Mouse (Mus musculus): ENCODE results near the gene Rps19bp1. TPM values are rescaled to one million over a fixed set of nuclear protein-coding genes. Genes with fewer than 3 reads are reported as not detected.
A peak's percentile ranks its signal among the peaks of the same experiment; 100 is the strongest.

The Rps19bp1 gene
- polyA plus RNA-seq, 1 experiment from 2014 or later: 67.3 TPM

DNA sequence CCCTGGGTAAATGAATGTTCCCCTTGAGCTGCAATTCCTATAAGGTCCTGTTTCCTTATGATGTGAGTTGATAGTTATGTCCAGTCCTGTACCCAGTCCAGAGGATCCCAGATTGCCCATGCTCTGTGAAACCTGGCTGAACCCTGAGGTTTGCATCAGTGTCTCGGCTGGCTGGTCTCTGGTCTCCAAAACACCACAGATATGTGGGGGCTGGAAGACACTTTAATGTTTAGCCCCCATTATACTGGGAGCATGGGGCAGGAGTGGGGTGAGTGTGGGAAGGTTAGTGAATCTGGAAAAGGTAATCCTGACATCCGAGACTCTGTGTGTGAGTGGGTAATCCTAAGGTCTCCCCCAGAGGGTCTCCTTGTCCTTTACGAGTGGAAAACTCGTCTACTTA, 31.1 kb downstream of the Rps19bp1 start:
- no peak overlapping the region for H3K9ac ChIP-seq
- peak overlapping the region; percentile 93; the same call in 1 of the 2 replicates for H3K4me3 ChIP-seq
- peaks cover 26% of the 10 kb centered on the region for H3K36me3 ChIP-seq
- H3K9me3 ChIP-seq: no peaks in the 10 kb centered on the region
- H3K4me1 ChIP-seq: peaks cover 18% of the 10 kb centered on the region
- WGBS: 49% methylated on average over 4 of the region's 4 CpGs
- no peaks in the 10 kb centered on the region for H3K27me3 ChIP-seq
- peak overlapping the region; percentile 76; the same call in 1 of the 2 replicates for H3K4me2 ChIP-seq
- peak overlapping the region; percentile 85 for H3K27ac ChIP-seq
- no peak for ATAC-seq (ENCODE audit: insufficient number of reproducible peaks, insufficient read depth, low FRiP score, low TSS enrichment, low read depth)

DNA sequence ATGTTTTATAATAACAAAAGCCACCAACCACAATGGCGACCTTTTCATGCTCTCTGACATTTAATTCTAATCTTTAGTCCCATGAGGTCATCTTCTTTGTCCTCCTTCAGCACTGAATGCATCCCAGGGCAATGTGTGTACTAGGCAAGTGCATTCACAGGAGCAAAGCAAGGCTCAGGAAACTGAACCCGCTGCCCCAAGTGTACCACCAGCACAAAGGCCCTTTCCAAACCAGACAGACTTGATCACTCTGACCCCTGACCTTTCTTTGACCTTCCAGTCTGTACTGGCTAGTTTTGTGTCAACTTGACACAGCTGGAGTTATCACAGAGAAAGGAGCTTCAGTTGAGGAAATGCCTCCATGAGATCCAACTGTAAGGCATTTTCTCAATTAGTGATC, 31.8 kb downstream of the Rps19bp1 start:
- 47% methylated on average over 2 of the region's 2 CpGs for WGBS
- peaks cover 21% of the 10 kb centered on the region for H3K36me3 ChIP-seq
- no peak overlapping the region for H3K4me3 ChIP-seq
- no peaks in the 10 kb centered on the region for H3K27me3 ChIP-seq
- no peak overlapping the region for H3K4me2 ChIP-seq
- ATAC-seq (ENCODE audit: insufficient number of reproducible peaks, insufficient read depth, low FRiP score, low TSS enrichment, low read depth): no peak
- H3K9ac ChIP-seq: no peak overlapping the region
- H3K9me3 ChIP-seq: no peaks in the 10 kb centered on the region
- H3K27ac ChIP-seq: no peak overlapping the region
- peaks cover 18% of the 10 kb centered on the region for H3K4me1 ChIP-seq

DNA sequence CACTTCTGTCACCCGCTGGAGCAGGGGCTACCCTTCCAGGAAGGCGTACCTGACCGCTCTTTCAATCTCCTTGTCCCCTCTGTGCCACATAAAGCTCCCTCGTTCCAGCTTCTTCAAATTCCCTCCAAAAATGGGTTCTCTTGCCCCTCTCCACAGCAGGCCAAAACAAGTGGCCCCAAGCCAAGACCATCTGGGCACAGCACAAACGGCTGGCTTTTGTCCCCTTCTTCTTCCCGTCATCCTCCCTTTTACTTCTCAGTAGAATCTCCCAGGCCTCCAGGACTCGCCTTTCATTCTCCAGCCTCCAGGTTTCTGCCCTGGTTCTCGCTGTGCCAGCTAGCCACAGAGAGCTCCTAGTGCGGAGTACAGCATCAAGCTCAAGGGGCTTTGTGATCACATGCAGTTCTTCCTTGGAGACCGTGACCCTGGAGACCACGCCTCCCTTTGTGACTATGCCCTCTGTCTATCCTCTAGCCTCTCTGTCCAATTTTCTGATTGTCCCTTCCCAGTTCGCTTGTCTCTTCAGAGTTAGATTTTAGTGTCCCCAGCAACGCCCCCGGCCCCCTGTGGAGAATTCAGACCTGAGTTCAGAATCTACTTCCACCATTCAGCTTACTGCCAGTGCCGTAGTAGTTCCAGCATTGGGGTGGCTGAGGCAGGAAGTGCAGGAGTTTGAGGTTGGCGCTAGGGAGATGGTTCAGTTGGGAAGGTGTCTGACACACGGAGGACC, 35.9 kb downstream of the Rps19bp1 start:
- no peak overlapping the region for H3K27ac ChIP-seq
- peaks cover 3% of the 10 kb centered on the region for H3K4me1 ChIP-seq
- 78% methylated on average over 17 of the region's 17 CpGs for WGBS
- ATAC-seq (ENCODE audit: insufficient number of reproducible peaks, insufficient read depth, low FRiP score, low TSS enrichment, low read depth): no peak
- H3K36me3 ChIP-seq: no peaks in the 10 kb centered on the region
- H3K4me3 ChIP-seq: no peak overlapping the region
- H3K9ac ChIP-seq: no peak overlapping the region
- H3K27me3 ChIP-seq: no peaks in the 10 kb centered on the region
- no peaks in the 10 kb centered on the region for H3K9me3 ChIP-seq
- no peak overlapping the region for H3K4me2 ChIP-seq

DNA sequence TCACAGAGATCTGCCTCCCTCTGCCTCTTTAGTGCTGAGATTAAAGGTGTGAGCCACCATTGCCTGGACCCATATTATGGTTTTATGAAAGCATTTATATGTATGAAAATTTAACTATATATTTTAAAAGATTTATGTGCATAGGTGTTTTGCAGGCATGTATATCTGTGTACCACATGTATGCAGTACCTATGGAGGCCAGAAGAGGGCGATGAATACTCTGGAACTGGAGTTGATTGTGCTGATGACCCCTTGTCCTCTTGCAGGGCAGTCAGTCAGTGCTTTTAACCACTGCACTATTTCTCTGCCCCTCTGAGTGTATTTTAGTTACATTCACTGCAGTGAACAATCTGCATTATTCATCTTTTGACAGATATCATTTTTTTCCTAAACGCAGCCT, 38.3 kb downstream of the Rps19bp1 start:
- WGBS: 49% methylated on average over 2 of the region's 2 CpGs

DNA sequence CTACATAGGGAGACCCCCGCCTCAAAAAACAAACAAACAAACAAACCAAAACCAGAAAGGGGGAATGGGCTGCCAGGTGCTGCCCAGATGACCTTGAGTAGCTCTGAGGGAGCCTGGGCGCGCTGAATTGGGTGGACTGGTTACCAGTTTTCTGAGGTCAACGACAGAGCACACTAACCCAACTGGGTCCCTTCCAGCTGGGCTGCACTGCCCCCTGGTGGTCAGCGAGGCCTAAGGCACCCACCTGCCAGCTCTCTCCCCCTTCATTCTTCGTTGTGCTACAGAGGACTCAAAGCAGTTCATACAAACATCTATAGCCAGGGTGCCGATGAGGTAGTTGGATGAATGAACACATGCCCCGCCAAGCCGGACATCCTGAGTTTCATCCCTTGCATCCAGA, 38.9 kb downstream of the Rps19bp1 start:
- ATAC-seq (ENCODE audit: insufficient number of reproducible peaks, insufficient read depth, low FRiP score, low TSS enrichment, low read depth): no peak
- Histone ChIP-seq H3K4me1 (no peaks in the 10 kb centered on the region), H3K9ac (no peak overlapping the region), H3K9me3 (no peaks in the 10 kb centered on the region), H3K27me3 (no peaks in the 10 kb centered on the region), H3K4me3 (no peak overlapping the region), H3K36me3 (no peaks in the 10 kb centered on the region), H3K27ac (no peak overlapping the region), H3K4me2 (no peak overlapping the region)
- WGBS: 24% methylated on average over 9 of the region's 9 CpGs

More for the DNA sequence above, 38.3 kb downstream of the Rps19bp1 start:
- H3K4me2 ChIP-seq: no peak overlapping the region
- ATAC-seq (ENCODE audit: insufficient number of reproducible peaks, insufficient read depth, low FRiP score, low TSS enrichment, low read depth): no peak
- H3K4me3 ChIP-seq: no peak overlapping the region
- H3K9ac ChIP-seq: no peak overlapping the region
- no peaks in the 10 kb centered on the region for H3K9me3 ChIP-seq
- H3K36me3 ChIP-seq: no peaks in the 10 kb centered on the region
- H3K27me3 ChIP-seq: no peaks in the 10 kb centered on the region
- no peaks in the 10 kb centered on the region for H3K4me1 ChIP-seq
- H3K27ac ChIP-seq: no peak overlapping the region

DNA sequence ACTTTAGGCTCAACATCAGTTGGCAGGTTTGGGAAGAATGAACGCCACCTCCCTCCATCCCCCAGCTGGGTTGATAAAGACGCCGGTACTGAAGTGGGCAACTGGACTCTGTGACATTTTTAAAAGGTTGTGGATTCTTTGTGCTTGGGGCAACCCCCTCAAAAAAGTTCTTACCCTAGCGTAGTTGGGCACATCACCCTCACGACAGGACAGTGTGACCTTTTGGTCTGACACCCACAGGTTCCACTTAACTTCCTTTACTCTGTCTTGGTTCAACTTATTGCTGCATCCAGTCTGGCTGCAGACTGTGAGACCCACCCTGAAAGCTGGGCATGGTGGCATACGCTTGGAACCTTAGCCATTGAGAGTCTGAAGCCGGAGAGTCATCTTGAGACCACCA, 40.4 kb downstream of the Rps19bp1 start:
- no peak overlapping the region for H3K9ac ChIP-seq
- no peak overlapping the region for H3K27ac ChIP-seq
- no peak overlapping the region for H3K4me2 ChIP-seq
- no peaks in the 10 kb centered on the region for H3K9me3 ChIP-seq
- no peak for ATAC-seq (ENCODE audit: insufficient number of reproducible peaks, insufficient read depth, low FRiP score, low TSS enrichment, low read depth)
- H3K36me3 ChIP-seq: no peaks in the 10 kb centered on the region
- no peaks in the 10 kb centered on the region for H3K27me3 ChIP-seq
- no peak overlapping the region for H3K4me3 ChIP-seq
- no peaks in the 10 kb centered on the region for H3K4me1 ChIP-seq
- WGBS: 89% methylated on average over 7 of the region's 7 CpGs

DNA sequence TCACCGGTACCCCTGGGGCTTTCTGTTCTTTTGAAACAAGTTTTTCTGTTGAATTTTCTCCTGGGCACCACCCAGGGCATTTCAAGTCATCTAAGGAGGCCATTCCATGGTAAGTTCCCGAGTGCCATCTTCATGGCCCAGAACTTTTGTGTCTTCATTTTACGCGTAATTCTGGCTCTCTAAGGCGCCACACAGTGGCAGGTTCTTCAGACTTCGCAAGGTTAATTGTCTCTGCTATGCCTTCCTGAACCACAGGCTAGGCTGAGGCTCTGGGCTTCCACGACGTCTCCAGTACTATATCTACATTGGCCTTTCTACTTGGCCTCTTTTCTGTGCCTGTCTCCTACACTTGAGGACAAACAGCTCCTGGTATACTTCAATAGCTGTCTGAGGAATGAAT, 43.1 kb downstream of the Rps19bp1 start:
- H3K9me3 ChIP-seq: no peaks in the 10 kb centered on the region
- 72% methylated on average over 8 of the region's 8 CpGs for WGBS
- no peaks in the 10 kb centered on the region for H3K36me3 ChIP-seq
- H3K27me3 ChIP-seq: no peaks in the 10 kb centered on the region
- no peak overlapping the region for H3K4me2 ChIP-seq
- no peak overlapping the region for H3K27ac ChIP-seq
- H3K9ac ChIP-seq: no peak overlapping the region
- no peak overlapping the region for H3K4me3 ChIP-seq
- H3K4me1 ChIP-seq: no peaks in the 10 kb centered on the region
- no peak for ATAC-seq (ENCODE audit: insufficient number of reproducible peaks, insufficient read depth, low FRiP score, low TSS enrichment, low read depth)

DNA sequence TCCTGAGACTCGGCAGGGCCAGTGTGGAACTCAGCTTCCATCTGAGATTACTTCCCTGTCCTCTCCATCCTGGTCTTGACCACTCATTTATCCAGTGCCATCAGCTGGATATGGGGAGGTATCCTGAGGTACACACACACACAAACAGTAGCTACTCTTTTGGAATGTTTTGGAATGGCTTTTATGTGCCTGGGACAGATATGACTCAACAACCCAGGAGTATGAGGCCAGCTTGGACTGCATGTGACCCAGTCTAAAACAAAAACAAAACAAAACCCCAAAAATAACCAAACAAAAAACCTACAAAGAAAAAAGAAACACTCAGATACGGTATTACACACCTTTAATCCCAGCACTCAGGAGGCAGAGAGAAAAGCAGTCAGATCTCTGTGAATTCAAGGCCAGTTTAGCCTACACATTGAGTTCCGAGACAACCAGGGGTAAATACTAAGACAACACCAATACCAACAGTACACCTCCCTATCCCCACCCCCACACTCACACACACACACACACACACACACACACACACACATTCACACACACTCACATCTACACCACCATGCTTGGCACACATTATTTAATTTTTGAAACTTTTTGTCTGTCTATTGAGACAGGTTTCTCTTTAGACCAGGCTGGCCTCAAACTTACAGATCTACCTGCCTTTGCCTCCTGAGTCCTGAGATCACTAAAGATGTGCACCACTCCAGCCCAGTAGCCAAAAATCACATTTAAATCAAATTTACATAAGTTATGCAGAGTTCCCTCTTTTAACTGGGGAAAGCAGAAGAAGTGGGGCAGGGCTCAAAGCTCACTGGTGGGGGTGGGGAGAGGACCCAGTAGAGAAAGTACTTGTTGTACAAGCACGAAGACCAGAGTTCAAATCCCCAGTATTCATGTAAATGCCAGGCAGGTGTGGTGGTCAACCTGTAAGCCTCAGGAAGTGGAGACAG, 44.1 kb downstream of the Rps19bp1 start:
- Histone ChIP-seq H3K9ac (0 out of 2 replicates have a peak overlapping the region, but pooled peaks have one; percentile 1), H3K4me3 (no peak overlapping the region), H3K4me2 (no peak overlapping the region), H3K36me3 (no peaks in the 10 kb centered on the region; the same call in 1 of the 2 replicates), H3K9me3 (no peaks in the 10 kb centered on the region), H3K27ac (no peak overlapping the region), H3K27me3 (no peaks in the 10 kb centered on the region), H3K4me1 (no peaks in the 10 kb centered on the region)
- WGBS: 78% methylated on average over 4 of the region's 4 CpGs
- no peak for ATAC-seq (ENCODE audit: insufficient number of reproducible peaks, insufficient read depth, low FRiP score, low TSS enrichment, low read depth)

DNA sequence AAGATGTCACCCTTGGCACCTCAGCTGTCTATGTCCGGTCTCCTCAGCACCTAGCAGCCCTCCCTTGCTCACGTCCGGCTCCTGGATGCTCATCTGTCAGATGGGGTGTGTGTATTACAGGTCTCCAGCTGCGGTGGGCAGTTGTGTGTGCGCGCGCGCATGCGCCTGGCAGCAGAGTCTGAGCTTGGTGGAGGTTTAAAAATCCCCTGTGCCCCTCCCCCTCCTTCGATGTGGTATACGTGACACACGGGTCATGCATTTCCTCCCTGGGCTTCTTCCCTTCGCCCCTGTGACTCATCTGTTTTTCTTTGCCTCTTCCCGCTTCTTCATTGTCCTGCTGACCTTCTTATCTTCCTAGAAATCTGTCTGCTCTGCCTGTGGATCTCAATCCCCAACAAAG, 44.9 kb downstream of the Rps19bp1 start:
- Histone ChIP-seq H3K4me3 (no peak overlapping the region), H3K9ac (0 out of 2 replicates have a peak overlapping the region, but pooled peaks have one; percentile 1), H3K27ac (no peak overlapping the region), H3K4me1 (no peaks in the 10 kb centered on the region), H3K36me3 (peaks cover 7% of the 10 kb centered on the region), H3K27me3 (no peaks in the 10 kb centered on the region), H3K4me2 (no peak overlapping the region), H3K9me3 (no peaks in the 10 kb centered on the region)
- ATAC-seq (ENCODE audit: insufficient number of reproducible peaks, insufficient read depth, low FRiP score, low TSS enrichment, low read depth): no peak
- 39% methylated on average over 14 of the region's 14 CpGs for WGBS

DNA sequence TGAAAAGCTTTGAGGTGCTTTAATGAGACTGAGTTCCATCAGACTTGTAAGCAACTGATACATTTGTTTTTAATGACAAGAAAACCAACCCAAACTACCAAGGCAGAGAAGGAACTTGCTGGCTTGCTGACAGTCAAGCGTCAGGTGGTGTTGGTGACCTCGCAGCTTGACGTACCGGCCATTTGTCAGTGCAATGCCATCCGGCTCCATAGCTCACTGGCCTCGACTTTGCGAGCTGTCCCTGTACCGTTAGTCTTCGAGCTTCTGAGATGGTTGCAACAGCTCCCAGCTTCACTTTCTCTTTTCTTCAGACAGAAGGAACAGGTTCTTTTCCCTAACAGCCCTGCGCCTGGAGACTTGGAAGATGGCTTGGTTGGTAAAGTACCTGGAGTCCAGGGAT, 46.6 kb downstream of the Rps19bp1 start:
- no peaks in the 10 kb centered on the region for H3K9me3 ChIP-seq
- no peak overlapping the region for H3K4me2 ChIP-seq
- H3K27me3 ChIP-seq: no peaks in the 10 kb centered on the region
- ATAC-seq (ENCODE audit: insufficient number of reproducible peaks, insufficient read depth, low FRiP score, low TSS enrichment, low read depth): no peak
- H3K4me3 ChIP-seq: no peak overlapping the region
- 93% methylated on average over 10 of the region's 10 CpGs for WGBS
- no peaks in the 10 kb centered on the region for H3K4me1 ChIP-seq
- peaks cover 23% of the 10 kb centered on the region for H3K36me3 ChIP-seq
- H3K27ac ChIP-seq: no peak overlapping the region
- no peak overlapping the region for H3K9ac ChIP-seq

DNA sequence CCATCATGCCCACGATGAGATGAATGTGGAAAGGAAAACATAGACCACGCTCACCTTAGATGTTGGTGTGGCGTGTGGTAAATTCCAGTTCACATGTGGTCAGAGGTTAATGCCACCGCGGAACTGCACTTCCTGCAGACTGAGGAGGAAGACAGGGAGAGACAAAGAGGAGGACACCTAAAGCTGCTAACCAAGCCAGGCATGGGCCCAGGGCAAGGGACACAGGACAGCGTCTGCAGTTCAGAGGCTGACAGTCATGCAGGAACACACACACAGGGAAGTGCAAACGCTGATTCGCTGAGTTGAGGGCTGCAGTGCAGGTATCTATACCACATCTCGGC, 47.7 kb downstream of the Rps19bp1 start:
- no peaks in the 10 kb centered on the region for H3K4me1 ChIP-seq
- H3K36me3 ChIP-seq: peaks cover 34% of the 10 kb centered on the region
- H3K27ac ChIP-seq: no peak overlapping the region
- H3K27me3 ChIP-seq: no peaks in the 10 kb centered on the region
- WGBS: 62% methylated on average over 9 of the region's 9 CpGs
- H3K9ac ChIP-seq: no peak overlapping the region
- H3K4me2 ChIP-seq: no peak overlapping the region
- H3K9me3 ChIP-seq: no peaks in the 10 kb centered on the region
- no peak for ATAC-seq (ENCODE audit: insufficient number of reproducible peaks, insufficient read depth, low FRiP score, low TSS enrichment, low read depth)
- no peak overlapping the region for H3K4me3 ChIP-seq

Measured in embryonic facial prominence, embryonic 13.5 days (tissue).